Mouse (Mus musculus) layer of hippocampus, adult 18-20 months (tissue): ENCODE results near the gene Pde4d. TPM values are rescaled to one million over a fixed set of nuclear protein-coding genes. Genes with fewer than 3 reads are reported as not detected.

Experiments
- DNase-seq, 2 experiments: peaks; one replicate each; pipeline ENCODE4 v3.0.0; 2022; ENCODE audit warnings: low spot score in 2 of 2
- total RNA-seq, 2 experiments: library from RNA; stranded (reverse); gene quantifications; 2 replicates each; pipeline ENCODE4 v1.2.3; 2021

Gene Pde4d
- total RNA-seq, 2 experiments from 2014 or later = 67.4 to 71.2 TPM

GRCm38 (mm10) chr13:108819846-108820408, 370.2 kb downstream of the Pde4d start:
- DNase-seq = no peak

GRCm38 (mm10) chr13:108820487-108820886, 370.7 kb downstream of the Pde4d start:
- no peak for DNase-seq

GRCm38 (mm10) chr13:108821270-108821669, 371.5 kb downstream of the Pde4d start:
- no peak for DNase-seq

GRCm38 (mm10) chr13:108824638-108825310, 375.0 kb downstream of the Pde4d start:
- peak in 1 of 2 experiments; percentile 14 for DNase-seq

- no peak for DNase-seq
Measured at GRCm38 (mm10) chr13:108825501-108825900, 375.8 kb downstream of the Pde4d start.

- no peak for DNase-seq
Measured at GRCm38 (mm10) chr13:108834197-108834596, 384.4 kb downstream of the Pde4d start.

GRCm38 (mm10) chr13:108836314-108836713, 386.6 kb downstream of the Pde4d start:
- no peak for DNase-seq

GRCm38 (mm10) chr13:108839142-108839541, 389.4 kb downstream of the Pde4d start:
- DNase-seq = no peak

- no peak for DNase-seq
Measured at GRCm38 (mm10) chr13:108854090-108854489, 404.3 kb downstream of the Pde4d start.

GRCm38 (mm10) chr13:108856776-108857435, 407.2 kb downstream of the Pde4d start:
- DNase-seq = no peak

GRCm38 (mm10) chr13:108859336-108859735, 409.6 kb downstream of the Pde4d start:
- DNase-seq = no peak

GRCm38 (mm10) chr13:108860737-108861136, 411.0 kb downstream of the Pde4d start:
- DNase-seq = peak in 1 of 2 experiments; percentile 33

- no peak for DNase-seq
Measured at GRCm38 (mm10) chr13:108861707-108862106, 412.0 kb downstream of the Pde4d start.

- DNase-seq = no peak
Measured at GRCm38 (mm10) chr13:108862173-108862572, 412.4 kb downstream of the Pde4d start.

GRCm38 (mm10) chr13:108900160-108900559, 450.4 kb downstream of the Pde4d start:
- DNase-seq = no peak

- DNase-seq = no peak
Measured at GRCm38 (mm10) chr13:108905121-108905520, 455.4 kb downstream of the Pde4d start.

GRCm38 (mm10) chr13:108909193-108909592, 459.4 kb downstream of the Pde4d start:
- no peak for DNase-seq

GRCm38 (mm10) chr13:108914626-108915025, 464.9 kb downstream of the Pde4d start:
- no peak for DNase-seq

- no peak for DNase-seq
Measured at GRCm38 (mm10) chr13:108921146-108921545, 471.4 kb downstream of the Pde4d start.

- DNase-seq = no peak
Measured at GRCm38 (mm10) chr13:108934854-108935253, 485.1 kb downstream of the Pde4d start.

GRCm38 (mm10) chr13:108937272-108937671, 487.5 kb downstream of the Pde4d start:
- no peak for DNase-seq

- no peak for DNase-seq
Measured at GRCm38 (mm10) chr13:108952911-108953310, 503.2 kb downstream of the Pde4d start.
